Comparison of ENCODE assay signal across 8 mouse cellular contexts in the genomic region with DNA sequence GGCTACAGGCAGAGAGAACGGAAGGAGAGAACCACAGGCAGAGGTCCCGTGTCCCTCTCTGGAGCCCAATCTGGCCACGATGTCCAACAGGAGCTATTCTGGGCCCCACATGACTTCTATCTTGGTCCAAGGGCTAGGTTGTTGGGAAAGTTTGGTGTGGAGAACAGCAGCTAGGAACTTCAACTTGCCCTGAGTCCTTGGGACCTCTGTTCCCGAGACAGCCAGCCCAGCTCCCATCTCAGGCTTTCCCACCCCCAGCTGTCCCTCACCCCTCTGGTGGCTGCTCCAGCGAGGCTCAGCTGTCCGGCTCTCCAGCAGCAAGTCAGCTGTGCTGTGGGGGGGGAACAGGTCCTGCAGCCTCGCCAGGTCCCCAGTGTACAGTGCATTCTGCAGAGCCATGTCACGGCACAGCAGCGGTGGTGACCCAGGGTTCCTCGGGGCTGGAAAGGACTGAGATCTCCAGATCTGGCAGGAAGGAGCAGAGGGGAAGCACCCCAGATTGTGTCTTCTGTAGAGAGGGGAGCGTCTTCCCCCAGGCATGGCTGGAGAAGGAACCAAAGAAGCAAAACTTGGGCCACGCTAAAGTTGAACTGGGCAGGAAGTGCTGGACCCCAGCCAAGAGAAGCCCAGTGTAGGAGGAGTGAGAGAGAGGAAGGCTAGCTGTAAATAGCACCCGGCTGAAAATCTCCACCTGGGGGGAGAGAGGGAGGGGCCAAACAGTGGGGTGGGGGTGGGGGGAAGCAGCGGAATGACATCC. TPM values are rescaled to one million over a fixed set of nuclear protein-coding genes. Genes with fewer than 3 reads are reported as not detected.
DNase-seq lines count a peak whose midpoint lies in the region; ATAC-seq lines count a peak whose summit lies in the region.

A gene (minus strand): TSS at position 592 of the 757 bp plus-strand sequence.

- H3K4me2 ChIP-seq in embryonic facial prominence, embryonic 15.5 days (replicated peaks), result peak within 1 kb of the TSS; percentile 30

- intact Hi-C loops in heart, postnatal 36 days (cut with DNase I), result loop anchor here (2.0 kb wide), 1 partner anchor 56 kb away; no protein-coding TSS in a partner anchor

- DNase-seq in ovary, postnatal 36 days (ENCODE audit: low spot score), result peak; percentile 53
- no peak for DNase-seq in ovary, postnatal 10 days (ENCODE audit: low spot score)
- peak; percentile 78 to 81 for DNase-seq in heart, postnatal 36 days
- DNase-seq in limb, embryonic 10.5 days (ENCODE audit: low spot score), result no peak
- no peak for DNase-seq in cerebellum, adult 18-20 months

- H3K36me3 ChIP-seq in embryonic facial prominence, embryonic 15.5 days, result no peaks in the 10 kb centered on the region
- H3K36me3 ChIP-seq in limb, embryonic 10.5 days, result no peaks in the 10 kb centered on the region
- no peaks in the 10 kb centered on the region for H3K36me3 ChIP-seq in megakaryocyte, embryonic 14.5 days (replicated peaks; ENCODE audit: low read length)

- H3K27me3 ChIP-seq in embryonic facial prominence, embryonic 15.5 days, result no peaks in the 10 kb centered on the region
- peaks cover 51% of the 10 kb centered on the region for H3K27me3 ChIP-seq in limb, embryonic 10.5 days (ENCODE audit: low read depth, poor library complexity, severe bottlenecking)
- peaks cover 92% of the 10 kb centered on the region for H3K27me3 ChIP-seq in megakaryocyte, embryonic 14.5 days (replicated peaks)

- ATAC-seq in embryonic facial prominence, embryonic 15.5 days (ENCODE audit: insufficient number of reproducible peaks, low FRiP score, low TSS enrichment, low read depth), result peak; percentile 37; the same call in 1 of the 2 replicates
- no peak for ATAC-seq in erythroid progenitor cell, adult 5-6 weeks (replicated peaks; ENCODE audit: low FRiP score, poor library complexity, severe bottlenecking)

- peaks cover 31% of the 10 kb centered on the region for H3K4me1 ChIP-seq in embryonic facial prominence, embryonic 15.5 days
- peaks cover 18% of the 10 kb centered on the region for H3K4me1 ChIP-seq in limb, embryonic 10.5 days
- H3K4me1 ChIP-seq in megakaryocyte, embryonic 14.5 days, result peaks cover 13% of the 10 kb centered on the region

- H3K9me3 ChIP-seq in embryonic facial prominence, embryonic 15.5 days (replicated peaks), result no peaks in the 10 kb centered on the region
- H3K9me3 ChIP-seq in limb, embryonic 10.5 days (replicated peaks), result no peaks in the 10 kb centered on the region
- 0 out of 2 replicates have a peak, but pooled peaks cover 3% of the 10 kb centered on the region for H3K9me3 ChIP-seq in megakaryocyte, embryonic 14.5 days

- H3K27ac ChIP-seq in embryonic facial prominence, embryonic 15.5 days (replicated peaks), result no peak within 1 kb of the TSS
- no peak within 1 kb of the TSS; the same call in none of the 2 replicates for H3K27ac ChIP-seq in limb, embryonic 10.5 days

- H3K4me3 ChIP-seq in embryonic facial prominence, embryonic 15.5 days (replicated peaks), result no peak within 1 kb of the TSS
- peak within 1 kb of the TSS; percentile 24; the same call in 1 of the 2 replicates for H3K4me3 ChIP-seq in limb, embryonic 10.5 days
- peak within 1 kb of the TSS; percentile 5 for H3K4me3 ChIP-seq in megakaryocyte, embryonic 14.5 days (replicated peaks)

- 29% methylated on average over 14 of the region's 14 CpGs for WGBS in embryonic facial prominence, embryonic 15.5 days
- 41% methylated on average over 14 of the region's 14 CpGs for WGBS in limb, embryonic 10.5 days

- H3K9ac ChIP-seq in embryonic facial prominence, embryonic 15.5 days, result no peak within 1 kb of the TSS

RNA-seq across cellular contexts. Expression of the gene that starts here (rescaled TPM):
- polyA plus RNA-seq in embryonic facial prominence, embryonic 15.5 days (2015; fragmentation: Nextera tagmentation; extraction: Ambion mirVana), result 1.1 and 1.2 TPM in 2 replicates
- 10 to 100 TPM; 73.0 to 82.3 TPM for total RNA-seq in heart, postnatal 36 days (2021)
- polyA plus RNA-seq in limb, embryonic 10.5 days (2016; fragmentation: Nextera tagmentation; extraction: Ambion mirVana), result 0.13 and 0.15 TPM in 2 replicates
- not detected in 2 replicates for polyA plus RNA-seq in megakaryocyte, embryonic 14.5 days (2012; ENCODE audit: insufficient read depth, low replicate concordance)
- not detected in 2 replicates for total RNA-seq in erythroid progenitor cell, adult 5-6 weeks (2015; ENCODE audit: low replicate concordance)
- total RNA-seq in erythroid progenitor cell, adult 5-6 weeks (2017; ENCODE audit: low replicate concordance), result not detected in 2 replicates

Comparison
In these comparisons a context has a peak if more than half of its experiments do, and no peak if none do; other contexts are left out.
1. RNA of the gene that starts here (total RNA-seq): 73.0 to 82.3 TPM in heart, postnatal 36 days; not detected in erythroid progenitor cell, adult 5-6 weeks; every median in the first group is over 10 times any median in the second.
2. DNase-seq: peak in ovary, postnatal 36 days (single experiment) and heart, postnatal 36 days (2 of 2); none in ovary, postnatal 10 days (single experiment), limb, embryonic 10.5 days (single experiment) and cerebellum, adult 18-20 months (0 of 2).